Mouse (Mus musculus): ENCODE measurements around the gene Gm17324. TPM values are rescaled to one million over a fixed set of nuclear protein-coding genes. Genes with fewer than 3 reads are reported as not detected.
A peak's percentile ranks its signal among the peaks of the same experiment; 100 is the strongest.

Gene Gm17324
- total RNA-seq, 2 experiments from 2014 or later: not detected

DNA sequence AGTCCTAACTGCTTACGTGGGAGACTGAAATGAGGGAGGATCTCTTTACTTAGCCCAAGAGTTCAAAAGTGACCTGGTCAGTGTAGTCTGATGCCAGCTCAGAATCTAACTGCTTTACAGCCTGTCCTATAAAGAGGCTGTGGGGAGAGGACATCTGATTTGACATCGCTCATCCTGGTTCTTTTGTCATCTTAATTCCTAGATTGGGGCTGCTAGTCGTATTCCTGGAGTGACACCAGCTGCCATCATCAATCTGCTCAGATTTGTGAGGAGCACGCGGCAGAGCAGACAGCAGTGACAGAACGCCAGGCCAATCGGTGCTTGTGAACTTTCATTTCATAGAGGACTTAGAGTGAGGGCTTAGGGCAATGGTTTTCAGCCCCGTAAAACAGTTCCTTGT, 25.0 kb upstream of the Gm17324 start:
- DNase-seq (ENCODE audit: low spot score in 2 of 2): no peak

- no peak for DNase-seq (ENCODE audit: low spot score in 2 of 2)
Observed at GRCm38 (mm10) chr9:78465725-78466124, 17.1 kb upstream of the Gm17324 start.

DNA sequence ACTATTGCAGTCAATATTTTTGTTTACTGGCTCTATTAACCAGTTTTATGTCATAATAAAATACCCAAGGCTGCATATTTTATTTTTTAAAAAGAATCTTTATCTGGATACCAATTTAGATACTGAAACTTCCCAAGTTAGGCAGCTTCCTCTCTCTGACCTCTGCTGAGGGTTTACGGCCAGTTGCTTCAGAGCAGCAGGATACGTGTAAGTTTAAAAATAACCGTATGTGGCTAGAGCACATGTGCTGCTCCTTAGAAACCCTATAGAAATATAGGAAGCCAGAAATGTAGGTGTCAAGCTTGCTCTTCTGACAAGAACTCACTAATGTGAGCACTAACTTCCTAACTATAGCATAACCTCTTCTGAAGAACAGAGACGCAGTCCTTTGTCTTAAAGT, 14.8 kb upstream of the Gm17324 start:
- no peak for DNase-seq (ENCODE audit: low spot score in 2 of 2)

GRCm38 (mm10) chr9:78457026-78457425, 8.4 kb upstream of the Gm17324 start:
- DNase-seq (ENCODE audit: low spot score in 2 of 2): no peak

DNA sequence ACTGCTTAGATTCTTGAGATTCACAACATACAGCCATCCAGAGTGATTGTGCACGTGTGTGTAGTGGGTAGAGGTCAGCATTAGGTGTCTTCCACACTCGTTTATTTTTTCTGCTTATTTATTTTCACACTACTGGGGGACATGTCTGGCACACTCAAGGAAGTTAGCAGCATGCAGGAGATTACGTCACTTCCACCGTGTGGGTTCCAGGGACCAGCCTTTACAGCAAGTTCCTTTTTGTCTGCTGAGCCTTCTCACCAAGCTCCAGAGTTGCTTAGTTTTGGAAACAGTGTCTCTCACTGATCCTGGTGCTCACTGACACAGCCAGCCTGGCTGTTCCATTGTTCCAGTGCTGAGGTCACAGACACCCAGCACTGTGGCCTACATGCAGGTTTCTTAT, 2.8 kb upstream of the Gm17324 start:
- no peak for DNase-seq (ENCODE audit: low spot score in 2 of 2)

GRCm38 (mm10) chr9:78450404-78450803, 1.8 kb upstream of the Gm17324 start:
- no peak for DNase-seq (ENCODE audit: low spot score in 2 of 2)

- no peak for DNase-seq (ENCODE audit: low spot score in 2 of 2)
Observed at GRCm38 (mm10) chr9:78447606-78447972, 997 bp downstream of the Gm17324 start.

- DNase-seq (ENCODE audit: low spot score in 2 of 2): peak; percentile 42 to 55
Observed at GRCm38 (mm10) chr9:78442579-78443392, 5.8 kb downstream of the Gm17324 start, which contains the start of gene Cgas. Cgas (minus strand) TSS chr9:78443237.

GRCm38 (mm10) chr9:78442237-78442578, 6.4 kb downstream of the Gm17324 start:
- DNase-seq (ENCODE audit: low spot score in 2 of 2): no peak

- DNase-seq (ENCODE audit: low spot score in 2 of 2): no peak
Observed at GRCm38 (mm10) chr9:78439426-78439825, 9.2 kb downstream of the Gm17324 start.

DNA sequence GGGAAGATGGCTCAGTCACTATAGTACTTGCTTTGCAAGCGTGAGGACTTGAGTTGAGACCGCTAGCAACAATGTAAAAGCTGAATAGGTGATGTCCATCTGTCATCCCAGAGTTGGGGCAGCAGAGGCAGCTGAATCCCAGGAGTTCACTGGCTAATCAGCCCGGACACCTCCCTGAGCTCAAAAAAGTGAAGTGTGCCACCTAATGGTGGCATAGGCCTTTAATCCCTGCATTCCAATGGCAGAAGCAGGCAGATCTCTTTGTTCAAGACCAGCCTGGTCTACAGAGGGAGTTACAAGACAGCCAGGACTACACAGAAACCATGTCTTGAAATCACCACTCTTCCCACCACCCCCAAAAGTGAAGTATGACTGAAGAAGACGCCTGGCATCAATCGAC, 16.1 kb downstream of the Gm17324 start:
- no peak for DNase-seq (ENCODE audit: low spot score in 2 of 2)

DNA sequence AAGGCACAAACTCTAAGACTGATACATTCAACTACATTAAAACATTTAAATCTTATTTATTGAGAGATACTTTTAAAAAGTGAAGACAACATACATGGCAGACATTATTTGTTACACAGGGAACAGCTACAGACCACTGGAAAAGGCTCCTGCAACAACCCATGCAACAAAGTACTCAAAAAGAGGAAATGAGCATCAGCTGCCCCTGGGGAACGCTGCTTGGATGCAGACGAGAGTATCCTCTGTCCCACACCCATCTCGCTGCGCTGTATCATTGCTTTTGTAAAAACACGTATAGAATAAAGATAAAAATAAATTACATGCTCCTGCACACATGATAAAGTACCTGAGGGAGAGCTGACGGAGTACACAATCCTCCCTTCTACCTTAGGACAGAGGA, 18.1 kb downstream of the Gm17324 start:
- DNase-seq (ENCODE audit: low spot score in 2 of 2): no peak

GRCm38 (mm10) chr9:78429551-78429950, 19.0 kb downstream of the Gm17324 start:
- DNase-seq (ENCODE audit: low spot score in 2 of 2): no peak

- no peak for DNase-seq (ENCODE audit: low spot score in 2 of 2)
Observed at GRCm38 (mm10) chr9:78428870-78429432, 19.6 kb downstream of the Gm17324 start.

DNA sequence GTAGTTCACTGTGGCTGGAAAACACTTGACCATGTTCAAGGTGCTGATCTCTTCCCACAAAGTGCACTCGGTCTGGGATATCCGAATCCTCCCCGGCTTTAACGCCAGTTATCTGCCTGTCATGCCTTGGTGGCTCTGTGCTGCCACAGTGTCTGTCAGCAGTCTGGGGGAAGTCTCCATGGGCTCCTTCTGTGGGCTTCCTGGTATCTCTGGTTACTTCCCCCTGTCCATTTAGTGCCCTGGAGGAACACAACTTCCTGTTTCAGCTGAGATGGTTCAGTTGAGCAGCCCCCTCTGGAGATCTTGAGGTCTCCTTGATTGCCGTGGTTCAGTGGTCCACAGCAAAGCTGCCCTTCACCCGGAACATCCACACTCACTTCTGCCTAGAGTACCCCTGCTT, 20.4 kb downstream of the Gm17324 start:
- DNase-seq (ENCODE audit: low spot score in 2 of 2): no peak

GRCm38 (mm10) chr9:78427362-78427781, 21.2 kb downstream of the Gm17324 start:
- DNase-seq (ENCODE audit: low spot score in 2 of 2): no peak

GRCm38 (mm10) chr9:78401596-78401995, 47.0 kb downstream of the Gm17324 start:
- DNase-seq (ENCODE audit: low spot score in 2 of 2): no peak

DNA sequence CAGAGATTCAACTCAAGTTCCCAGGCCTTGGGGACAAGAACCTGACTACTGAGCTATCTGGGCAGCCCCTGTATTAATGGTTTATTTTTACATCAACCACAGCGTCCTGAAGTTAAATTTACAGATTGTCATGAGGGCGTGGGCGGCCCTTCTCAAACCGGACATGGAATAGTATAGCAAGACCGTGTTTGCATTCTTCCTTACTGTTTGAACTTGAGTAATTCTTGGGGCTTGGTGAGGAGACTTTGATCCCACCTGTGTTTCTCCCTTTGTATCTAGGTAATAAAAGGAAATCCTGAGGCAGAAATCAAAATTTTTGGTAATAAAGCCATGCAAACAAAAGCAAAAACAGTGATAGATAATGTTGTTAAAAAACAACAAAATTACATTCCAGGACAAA, 48.0 kb downstream of the Gm17324 start:
- no peak for DNase-seq (ENCODE audit: low spot score in 2 of 2)

Small RNA genes lying within 50 kb of the gene (microRNA-seq; reads per million reads assigned to microRNA genes)
- 0 to 0.61 reads per million in 2 experiments for gene Gm26377 (ENCODE audit: borderline number of aligned reads in 2 of 2)

Other genes starting within 250 kb of the Gm17324 start
- not detected for gene Gsta1, start 218.1 kb downstream of the Gm17324 start, total RNA-seq (2021)
- not detected for gene Gm3776, start 191.7 kb downstream of the Gm17324 start, total RNA-seq (2021)
- under 1 TPM in 1 of 2 experiments, not detected in 1; 0.76 TPM for gene Gm10639, start 158.9 kb downstream of the Gm17324 start, total RNA-seq (2021)
- not detected for gene Omt2a, start 134.0 kb downstream of the Gm17324 start, total RNA-seq (2021)
- not detected for gene Omt2b, start 121.2 kb downstream of the Gm17324 start, total RNA-seq (2021)
- 1 to 10 TPM in 1 of 2 experiments, under 1 TPM in 1; 0.42 to 9.7 TPM for gene Gsta2, start 93.0 kb downstream of the Gm17324 start, total RNA-seq (2021)
- not detected for gene Dppa5a, start 80.6 kb downstream of the Gm17324 start, total RNA-seq (2021)
- not detected for gene Ooep, start 70.1 kb downstream of the Gm17324 start, total RNA-seq (2021)
- not detected for gene Ddx43, start 53.0 kb downstream of the Gm17324 start, total RNA-seq (2021)
- gene Cgas, start 5.5 kb downstream of the Gm17324 start, total RNA-seq (2021): under 1 TPM; 0.66 to 0.90 TPM
- 10 to 100 TPM; 27.2 to 29.2 TPM for gene Mto1, start 578 bp downstream of the Gm17324 start, total RNA-seq (2021)
- 1,000 to 10,000 TPM; 6,346 to 6,879 TPM for gene Eef1a1, start 40.4 kb upstream of the Gm17324 start, total RNA-seq (2021)
- 1 to 10 TPM; 5.2 to 9.8 TPM for gene Slc17a5, start 139.3 kb upstream of the Gm17324 start, total RNA-seq (2021)
- under 1 TPM; 0.07 to 0.19 TPM for gene Cd109, start 166.8 kb upstream of the Gm17324 start, total RNA-seq (2021)

Data from adrenal gland, adult 18-20 months (tissue).